Mouse (Mus musculus) embryo, embryonic 11 days (tissue): ENCODE data around the gene Fam19a1.

Experiments
- DNase-seq: peaks from one replicate; pipeline ENCODE4 v3.0.0-alpha.2; 2015

Fam19a1 gene

GRCm38 (mm10) chr6:96441971-96442370, 329.0 kb downstream of the Fam19a1 start:
- DNase-seq, result no peak

DNA sequence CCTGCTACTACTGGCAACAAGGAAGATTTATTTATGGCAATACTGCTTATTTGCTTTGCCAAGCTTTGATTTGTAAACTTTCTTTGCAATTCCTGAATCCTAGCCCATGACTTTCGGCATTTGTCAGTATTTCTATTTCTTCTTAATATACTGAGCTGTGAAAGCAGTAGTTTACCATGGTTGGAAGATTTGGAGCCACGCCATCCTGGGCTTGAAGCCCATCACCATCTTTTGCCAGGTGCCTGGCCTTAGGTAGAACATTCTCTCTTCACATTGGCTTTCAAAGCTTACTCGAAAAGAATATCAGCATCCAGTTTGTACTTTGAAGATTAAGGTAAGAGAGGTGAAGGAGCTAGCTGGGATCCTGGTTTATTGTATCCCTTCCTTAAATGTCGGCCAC, 334.5 kb downstream of the Fam19a1 start:
- DNase-seq, result no peak

GRCm38 (mm10) chr6:96456266-96456665, 343.3 kb downstream of the Fam19a1 start:
- no peak for DNase-seq

GRCm38 (mm10) chr6:96457590-96458259, 344.8 kb downstream of the Fam19a1 start:
- DNase-seq, result no peak

DNA sequence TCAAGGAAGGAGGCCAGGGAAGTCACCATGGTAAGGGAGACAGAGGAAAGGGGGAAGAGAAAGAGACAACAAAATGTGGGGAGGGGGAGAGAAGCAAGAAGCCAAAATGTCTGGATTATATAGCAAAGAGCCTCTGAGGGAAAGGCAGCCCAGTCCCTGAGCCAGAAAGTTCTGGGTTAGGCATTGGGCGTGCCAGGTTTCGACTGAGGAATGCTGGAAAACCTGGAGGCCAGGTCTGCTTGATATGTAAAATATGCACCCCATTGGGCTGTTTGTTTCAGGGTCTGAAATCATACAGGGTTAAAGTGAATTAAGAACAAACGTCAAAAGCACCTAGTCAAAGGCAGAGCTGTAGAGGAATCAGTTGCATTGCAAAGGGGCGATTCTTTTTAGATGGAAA, 346.1 kb downstream of the Fam19a1 start:
- no peak for DNase-seq

- DNase-seq, result no peak
Measured at GRCm38 (mm10) chr6:96499464-96499863, 386.5 kb downstream of the Fam19a1 start.

DNA sequence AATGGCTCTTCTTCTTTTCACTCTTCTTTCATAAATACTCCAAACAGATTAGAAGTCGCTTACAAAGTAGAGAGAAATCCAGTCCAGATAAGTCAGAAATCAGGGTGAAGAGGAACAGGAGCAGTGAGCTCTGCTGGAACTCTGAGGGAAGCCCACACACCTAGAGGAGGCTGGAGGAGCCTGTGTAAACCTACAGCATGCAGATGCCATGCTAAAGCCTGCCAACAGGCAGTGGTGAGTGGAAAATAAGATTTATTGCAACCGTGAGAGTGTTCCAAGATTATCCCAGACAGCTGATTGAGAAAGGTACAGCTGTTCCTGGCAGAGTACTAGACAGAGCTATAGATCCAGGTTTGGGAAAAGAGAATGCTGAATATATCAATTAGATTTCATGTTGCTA, 428.6 kb downstream of the Fam19a1 start:
- no peak for DNase-seq

GRCm38 (mm10) chr6:96544832-96545231, 431.9 kb downstream of the Fam19a1 start:
- DNase-seq, result peak; percentile 17

GRCm38 (mm10) chr6:96550431-96550830, 437.5 kb downstream of the Fam19a1 start:
- no peak for DNase-seq

GRCm38 (mm10) chr6:96578649-96579048, 465.7 kb downstream of the Fam19a1 start:
- DNase-seq, result no peak

- peak; percentile 28 for DNase-seq
Measured at GRCm38 (mm10) chr6:96580726-96581125, 467.8 kb downstream of the Fam19a1 start.

GRCm38 (mm10) chr6:96581187-96581586, 468.2 kb downstream of the Fam19a1 start:
- no peak for DNase-seq

GRCm38 (mm10) chr6:96587427-96587826, 474.5 kb downstream of the Fam19a1 start:
- DNase-seq, result no peak

- DNase-seq, result no peak
Measured at GRCm38 (mm10) chr6:96593031-96593430, 480.1 kb downstream of the Fam19a1 start.

DNA sequence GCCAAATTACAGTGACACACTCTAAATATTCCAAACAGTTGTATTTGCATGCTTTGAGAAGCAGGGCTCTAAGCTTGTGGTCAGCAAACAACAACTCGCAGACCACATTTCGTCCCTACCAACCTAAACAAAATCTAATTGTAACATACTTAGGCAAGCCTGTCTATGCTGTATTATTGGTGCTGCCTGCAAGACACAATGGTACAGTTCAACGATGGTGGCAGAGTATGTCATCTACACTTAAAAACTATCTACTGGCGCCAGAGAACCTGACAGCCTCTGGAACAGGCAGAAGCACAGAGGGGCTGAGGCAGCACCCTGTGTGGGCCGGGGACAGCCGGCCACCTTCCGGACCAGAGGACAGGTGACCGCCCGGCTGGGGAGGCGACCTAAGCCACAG, 482.2 kb downstream of the Fam19a1 start:
- no peak for DNase-seq

GRCm38 (mm10) chr6:96624196-96624595, 511.2 kb downstream of the Fam19a1 start:
- no peak for DNase-seq

- DNase-seq, result peak; percentile 11
Measured at GRCm38 (mm10) chr6:96631518-96631917, 518.6 kb downstream of the Fam19a1 start.

DNA sequence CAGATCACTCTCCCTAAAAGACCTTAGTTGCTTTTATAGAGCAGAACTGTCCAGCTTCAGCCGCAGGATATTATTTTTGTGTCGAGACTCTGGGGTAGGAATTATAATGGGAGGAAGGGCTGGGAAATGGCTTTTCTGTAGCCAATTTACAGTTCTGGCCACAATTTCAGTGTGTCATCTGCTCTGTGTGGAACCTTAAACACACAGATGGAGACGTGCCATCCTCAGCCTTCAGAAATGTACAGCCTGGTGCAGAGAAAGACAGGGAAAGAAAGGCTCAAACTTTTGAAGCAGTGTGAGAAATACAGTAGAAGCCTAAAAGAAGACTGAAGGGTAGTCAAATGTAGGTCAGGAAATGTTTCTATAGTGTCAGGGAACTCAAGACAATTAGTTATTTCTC, 519.3 kb downstream of the Fam19a1 start:
- no peak for DNase-seq

GRCm38 (mm10) chr6:96635663-96636062, 522.7 kb downstream of the Fam19a1 start:
- DNase-seq, result no peak

- no peak for DNase-seq
Measured at GRCm38 (mm10) chr6:96648742-96649141, 535.8 kb downstream of the Fam19a1 start.

GRCm38 (mm10) chr6:96649267-96649666, 536.3 kb downstream of the Fam19a1 start:
- no peak for DNase-seq

DNA sequence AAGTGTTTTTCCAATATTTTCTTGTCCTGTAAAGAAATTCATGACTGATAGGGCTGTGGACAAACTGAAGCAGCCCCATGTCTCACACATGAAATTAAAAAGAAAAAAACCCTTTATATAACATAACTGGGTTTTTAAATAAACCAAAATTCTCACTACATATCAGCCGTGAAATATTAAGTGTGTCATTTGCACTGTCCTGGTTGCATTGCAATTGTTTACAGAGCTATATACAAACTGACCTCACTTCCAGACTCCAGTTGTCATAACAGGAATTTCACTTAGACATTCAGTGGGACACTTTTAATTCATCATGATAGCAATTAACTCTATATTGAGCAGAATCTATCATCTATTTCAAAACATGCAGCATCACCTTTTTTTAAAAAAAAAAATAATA, 553.4 kb downstream of the Fam19a1 start:
- no peak for DNase-seq

DNA sequence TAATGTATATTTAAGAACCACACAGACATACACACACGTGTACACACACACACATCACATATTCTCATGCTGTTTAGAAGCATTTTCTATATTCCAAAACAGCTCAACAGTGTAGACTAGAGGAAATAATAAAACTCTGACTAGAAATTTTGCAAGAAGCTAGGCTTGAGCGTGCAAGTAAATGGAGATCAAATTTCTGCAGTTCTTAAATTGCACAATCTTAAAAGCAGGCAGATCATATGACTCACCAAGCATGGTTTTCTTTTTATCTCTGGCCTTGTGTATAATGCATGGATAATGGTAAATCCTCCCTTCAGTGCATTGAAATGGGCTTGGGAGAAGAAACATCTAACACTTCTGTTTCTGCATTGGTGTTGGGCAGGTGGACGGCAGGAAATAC, 564.9 kb downstream of the Fam19a1 start:
- DNase-seq, result no peak
